20 mouse cellular contexts compared by ENCODE assay signal in the genomic region with DNA sequence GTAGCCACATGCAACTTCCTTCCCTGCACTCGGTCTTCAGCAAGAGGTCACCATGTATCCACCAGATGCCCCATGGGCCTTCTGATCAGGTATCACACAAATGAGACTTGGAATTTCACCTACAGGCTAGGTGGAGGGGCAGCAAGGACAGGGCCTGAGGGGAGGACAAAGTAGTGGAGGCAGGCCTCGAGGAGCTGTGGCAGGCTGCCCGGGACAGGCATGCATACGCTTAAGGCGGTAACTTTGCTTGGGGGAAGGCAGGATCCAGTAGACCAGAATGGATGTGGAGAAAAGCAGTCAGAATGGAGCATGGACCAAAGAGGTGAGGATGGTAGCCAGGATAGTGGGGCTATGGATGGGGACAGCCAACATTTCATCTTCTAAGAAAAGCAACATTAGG. TPM values are rescaled to one million over a fixed set of nuclear protein-coding genes. Genes with fewer than 3 reads are reported as not detected.
DNase-seq lines count a peak whose midpoint lies in the region; ATAC-seq and TF ChIP-seq lines count a peak whose summit lies in the region.
"Had no signal": no experiment of that assay in that cellular context is flagged by ENCODE, and none has a peak within 500 bp of the region (broad histone marks: within the 10 kb centered on the region; RNA-seq: fewer than 3 reads in every experiment).

No protein-coding gene starts in this region.

- no peak for DNase-seq in hindbrain, embryonic 10.5 days (ENCODE audit: low spot score)
- DNase-seq in hindbrain, embryonic 14.5 days (ENCODE audit: low spot score) = no peak
- no peak for DNase-seq in liver, embryonic 11.5 days (ENCODE audit: low spot score)
- no peak for DNase-seq in liver
- no peak for DNase-seq in thymus, postnatal 14 days
- DNase-seq in midbrain, embryonic 10.5 days (ENCODE audit: low spot score) = no peak
- DNase-seq: adrenal gland, adult 8-10 months; cerebellum, adult 9-10 months; gastrocnemius, postnatal 14 days; heart, postnatal 14 days; lung, postnatal 10 days; thymus, postnatal 36 days had no signal

- H3K4me1 ChIP-seq in hindbrain, embryonic 10.5 days (replicated peaks) = peaks cover 72% of the 10 kb centered on the region
- peaks cover 6% of the 10 kb centered on the region; the same call in 1 of the 2 replicates for H3K4me1 ChIP-seq in hindbrain, embryonic 14.5 days (replicated peaks; ENCODE audit: control insufficient read depth, insufficient read depth, low read length)
- H3K4me1 ChIP-seq in liver, embryonic 11.5 days (replicated peaks; ENCODE audit: control insufficient read depth, insufficient read depth, low read length) = peaks cover 90% of the 10 kb centered on the region
- H3K4me1 ChIP-seq in ES-Bruce4 (ENCODE audit: control insufficient read depth, insufficient read depth, low read length) = peaks cover 25% of the 10 kb centered on the region
- peaks cover 100% of the 10 kb centered on the region for H3K4me1 ChIP-seq in liver, embryonic 12.5 days
- H3K4me1 ChIP-seq in midbrain, embryonic 10.5 days = peaks cover 29% of the 10 kb centered on the region

- H3K27me3 ChIP-seq in hindbrain, embryonic 10.5 days (ENCODE audit: insufficient read depth, poor library complexity, severe bottlenecking) = no peaks in the 10 kb centered on the region
- H3K27me3 ChIP-seq in hindbrain, embryonic 14.5 days (ENCODE audit: control insufficient read depth, insufficient read depth, low read length) = no peaks in the 10 kb centered on the region
- no peaks in the 10 kb centered on the region for H3K27me3 ChIP-seq in liver, embryonic 11.5 days (replicated peaks; ENCODE audit: control insufficient read depth, insufficient read depth, low read length)
- H3K27me3 ChIP-seq in ES-Bruce4 (ENCODE audit: control insufficient read depth, insufficient read depth, low read length, poor library complexity, severe bottlenecking) = no peaks in the 10 kb centered on the region
- no peaks in the 10 kb centered on the region for H3K27me3 ChIP-seq in liver, embryonic 12.5 days (replicated peaks)
- no peaks in the 10 kb centered on the region for H3K27me3 ChIP-seq in midbrain, embryonic 10.5 days (ENCODE audit: low read depth, poor library complexity, severe bottlenecking)
- H3K27me3 ChIP-seq: embryonic facial prominence, embryonic 12.5 days; forebrain, embryonic 15.5 days; hindbrain, embryonic 15.5 days had no signal

- no peak overlapping the region for H3K4me3 ChIP-seq in hindbrain, embryonic 10.5 days
- H3K4me3 ChIP-seq in hindbrain, embryonic 14.5 days (replicated peaks; ENCODE audit: low read length) = no peak overlapping the region
- H3K4me3 ChIP-seq in liver, embryonic 11.5 days (ENCODE audit: low read depth, low read length) = no peak overlapping the region
- H3K4me3 ChIP-seq in ES-Bruce4 (ENCODE audit: low read depth, low read length) = no peak overlapping the region
- H3K4me3 ChIP-seq in liver, embryonic 12.5 days = no peak overlapping the region
- H3K4me3 ChIP-seq in midbrain, embryonic 10.5 days = no peak overlapping the region
- H3K4me3 ChIP-seq: embryonic facial prominence, embryonic 12.5 days; forebrain, embryonic 15.5 days; hindbrain, embryonic 15.5 days had no signal

- TF ChIP-seq CTCF in ES-Bruce4 (IDR thresholded peaks at IDR 0.05; ENCODE audit: low read depth, low read length) = no peak

- 77% methylated on average over 5 of the region's 5 CpGs for WGBS in hindbrain, embryonic 10.5 days
- 70% methylated on average over 5 of the region's 5 CpGs for WGBS in hindbrain, embryonic 14.5 days
- 80% methylated on average over 5 of the region's 5 CpGs for WGBS in liver, embryonic 11.5 days
- 77% methylated on average over 5 of the region's 5 CpGs for WGBS in liver, embryonic 12.5 days (ENCODE audit: insufficient replicate concordance)
- WGBS in midbrain, embryonic 10.5 days = 90% methylated on average over 5 of the region's 5 CpGs

- no peaks in the 10 kb centered on the region for H3K9me3 ChIP-seq in hindbrain, embryonic 10.5 days
- H3K9me3 ChIP-seq in hindbrain, embryonic 14.5 days (ENCODE audit: control insufficient read depth, low read length) = no peaks in the 10 kb centered on the region
- no peaks in the 10 kb centered on the region for H3K9me3 ChIP-seq in liver, embryonic 11.5 days (ENCODE audit: control insufficient read depth, low read length)
- H3K9me3 ChIP-seq in ES-Bruce4 (replicated peaks; ENCODE audit: control insufficient read depth, insufficient read depth, low read length, poor library complexity, severe bottlenecking) = no peaks in the 10 kb centered on the region
- no peaks in the 10 kb centered on the region for H3K9me3 ChIP-seq in liver, embryonic 12.5 days (replicated peaks)
- H3K9me3 ChIP-seq in midbrain, embryonic 10.5 days (replicated peaks) = no peaks in the 10 kb centered on the region
- H3K9me3 ChIP-seq: embryonic facial prominence, embryonic 12.5 days; forebrain, embryonic 15.5 days; hindbrain, embryonic 15.5 days had no signal

- no peak for ATAC-seq in hindbrain, embryonic 14.5 days (ENCODE audit: low FRiP score)
- ATAC-seq in liver, embryonic 11.5 days (replicated peaks; ENCODE audit: low FRiP score) = no peak
- no peak for ATAC-seq in liver, embryonic 12.5 days
- ATAC-seq: forebrain, embryonic 15.5 days; intestine, postnatal 0 days had no signal

- TF ChIP-seq POLR2A in ES-Bruce4 (IDR thresholded peaks at IDR 0.05; ENCODE audit: insufficient read depth, low read length) = no peak

- no peak overlapping the region for H3K4me2 ChIP-seq in hindbrain, embryonic 14.5 days (replicated peaks)
- no peak overlapping the region for H3K4me2 ChIP-seq in liver, embryonic 11.5 days
- H3K4me2 ChIP-seq in liver, embryonic 12.5 days = no peak overlapping the region
- H3K4me2 ChIP-seq: embryonic facial prominence, embryonic 12.5 days; forebrain, embryonic 15.5 days; hindbrain, embryonic 15.5 days had no signal

- H3K27ac ChIP-seq in hindbrain, embryonic 10.5 days = 0 out of 2 replicates have a peak overlapping the region, but pooled peaks have one; percentile 9
- no peak overlapping the region for H3K27ac ChIP-seq in hindbrain, embryonic 14.5 days
- H3K27ac ChIP-seq in liver, embryonic 11.5 days (ENCODE audit: low read depth, low read length) = 0 out of 2 replicates have a peak overlapping the region, but pooled peaks have one; percentile 29
- H3K27ac ChIP-seq in ES-Bruce4 (ENCODE audit: insufficient read depth, low read length) = no peak overlapping the region
- peak overlapping the region; percentile 88; the same call in 1 of the 2 replicates for H3K27ac ChIP-seq in liver, embryonic 12.5 days
- no peak overlapping the region for H3K27ac ChIP-seq in midbrain, embryonic 10.5 days (replicated peaks)
- H3K27ac ChIP-seq: embryonic facial prominence, embryonic 12.5 days; forebrain, embryonic 15.5 days; hindbrain, embryonic 15.5 days had no signal

- H3K36me3 ChIP-seq in hindbrain, embryonic 10.5 days = peaks cover 36% of the 10 kb centered on the region
- no peaks in the 10 kb centered on the region for H3K36me3 ChIP-seq in hindbrain, embryonic 14.5 days (replicated peaks; ENCODE audit: control insufficient read depth, insufficient read depth)
- H3K36me3 ChIP-seq in liver, embryonic 11.5 days (ENCODE audit: control insufficient read depth, insufficient read depth, low read length) = no peaks in the 10 kb centered on the region
- H3K36me3 ChIP-seq in ES-Bruce4 (ENCODE audit: control insufficient read depth, insufficient read depth, low read length, poor library complexity, severe bottlenecking) = no peaks in the 10 kb centered on the region
- peaks cover 21% of the 10 kb centered on the region for H3K36me3 ChIP-seq in liver, embryonic 12.5 days
- peaks cover 18% of the 10 kb centered on the region for H3K36me3 ChIP-seq in midbrain, embryonic 10.5 days
- H3K36me3 ChIP-seq: forebrain, embryonic 15.5 days; hindbrain, embryonic 15.5 days had no signal

- H3K9ac ChIP-seq in hindbrain, embryonic 14.5 days = no peak overlapping the region
- no peak overlapping the region for H3K9ac ChIP-seq in liver, embryonic 11.5 days (ENCODE audit: low read depth, low read length)
- no peak overlapping the region for H3K9ac ChIP-seq in ES-Bruce4 (ENCODE audit: low read depth, poor library complexity, severe bottlenecking)
- peak overlapping the region; percentile 12; the same call in 1 of the 2 replicates for H3K9ac ChIP-seq in liver, embryonic 12.5 days
- H3K9ac ChIP-seq: embryonic facial prominence, embryonic 12.5 days; forebrain, embryonic 15.5 days; hindbrain, embryonic 15.5 days had no signal

- peak; percentile 62; the same call in 1 of the 2 replicates for TF ChIP-seq EP300 in ES-Bruce4 (IDR thresholded peaks at IDR 0.05; ENCODE audit: insufficient read depth, low read depth, low read length)

RNA-seq across cellular contexts. Expression of a gene that starts 18.1 kb away (rescaled TPM):
- polyA plus RNA-seq in hindbrain, embryonic 10.5 days (2016; fragmentation: Nextera tagmentation; extraction: Ambion mirVana) = 34.0 and 44.0 TPM in 2 replicates
- 26.8 and 27.6 TPM in 2 replicates for polyA plus RNA-seq in hindbrain, embryonic 14.5 days (2014; fragmentation: Nextera tagmentation; extraction: Ambion mirVana)
- 17.4 and 18.6 TPM in 2 replicates for polyA plus RNA-seq in liver, embryonic 11.5 days (2014; fragmentation: Nextera tagmentation; extraction: Ambion mirVana)
- 86.0 and 94.1 TPM in 2 replicates for polyA plus RNA-seq in ES-Bruce4 (2011; ENCODE audit: insufficient read depth, insufficient read length, low read depth, missing spikeins)
- 10.0 and 12.5 TPM in 2 replicates for polyA plus RNA-seq in liver, embryonic 12.5 days (2016; fragmentation: Nextera tagmentation; extraction: Ambion mirVana)
- polyA plus RNA-seq in midbrain, embryonic 10.5 days (2016; fragmentation: Nextera tagmentation; extraction: Ambion mirVana) = 29.2 and 30.5 TPM in 2 replicates

RNA-seq across cellular contexts. Expression of a gene that starts 18.2 kb away (rescaled TPM):
- polyA plus RNA-seq in hindbrain, embryonic 10.5 days (2016; fragmentation: Nextera tagmentation; extraction: Ambion mirVana) = 51.8 and 66.0 TPM in 2 replicates
- 13.2 and 14.2 TPM in 2 replicates for polyA plus RNA-seq in hindbrain, embryonic 14.5 days (2014; fragmentation: Nextera tagmentation; extraction: Ambion mirVana)
- 34.0 and 35.3 TPM in 2 replicates for polyA plus RNA-seq in liver, embryonic 11.5 days (2014; fragmentation: Nextera tagmentation; extraction: Ambion mirVana)
- 64.4 and 75.1 TPM in 2 replicates for polyA plus RNA-seq in ES-Bruce4 (2011; ENCODE audit: insufficient read depth, insufficient read length, low read depth, missing spikeins)
- 24.3 and 24.6 TPM in 2 replicates for polyA plus RNA-seq in liver, embryonic 12.5 days (2016; fragmentation: Nextera tagmentation; extraction: Ambion mirVana)
- polyA plus RNA-seq in midbrain, embryonic 10.5 days (2016; fragmentation: Nextera tagmentation; extraction: Ambion mirVana) = 60.9 and 66.4 TPM in 2 replicates

RNA-seq across cellular contexts. Expression of a gene that starts 32.8 kb away (rescaled TPM):
- 0.10 TPM in 1 of 2 replicates, not detected in the other for polyA plus RNA-seq in hindbrain, embryonic 10.5 days (2016; fragmentation: Nextera tagmentation; extraction: Ambion mirVana)
- polyA plus RNA-seq in hindbrain, embryonic 14.5 days (2014; fragmentation: Nextera tagmentation; extraction: Ambion mirVana) = 0.12 and 0.13 TPM in 2 replicates
- polyA plus RNA-seq in liver, embryonic 11.5 days (2014; fragmentation: Nextera tagmentation; extraction: Ambion mirVana) = not detected in 2 replicates
- 4.5 and 6.4 TPM in 2 replicates for polyA plus RNA-seq in ES-Bruce4 (2011; ENCODE audit: insufficient read depth, insufficient read length, low read depth, missing spikeins)
- not detected in 2 replicates for polyA plus RNA-seq in liver, embryonic 12.5 days (2016; fragmentation: Nextera tagmentation; extraction: Ambion mirVana)
- 0.14 and 0.20 TPM in 2 replicates for polyA plus RNA-seq in midbrain, embryonic 10.5 days (2016; fragmentation: Nextera tagmentation; extraction: Ambion mirVana)
- polyA plus RNA-seq: embryonic facial prominence, embryonic 12.5 days; forebrain, embryonic 15.5 days; intestine, postnatal 0 days; limb, embryonic 14.5 days had no signal

RNA-seq across cellular contexts. Expression of a gene that starts 39.1 kb away (rescaled TPM):
- polyA plus RNA-seq in hindbrain, embryonic 10.5 days (2016; fragmentation: Nextera tagmentation; extraction: Ambion mirVana) = not detected in 2 replicates
- polyA plus RNA-seq in hindbrain, embryonic 14.5 days (2014; fragmentation: Nextera tagmentation; extraction: Ambion mirVana) = not detected in 2 replicates
- not detected in 2 replicates for polyA plus RNA-seq in liver, embryonic 11.5 days (2014; fragmentation: Nextera tagmentation; extraction: Ambion mirVana)
- not detected in 2 replicates for polyA plus RNA-seq in ES-Bruce4 (2011; ENCODE audit: insufficient read depth, insufficient read length, low read depth, missing spikeins)
- polyA plus RNA-seq in liver, embryonic 12.5 days (2016; fragmentation: Nextera tagmentation; extraction: Ambion mirVana) = not detected in 2 replicates
- polyA plus RNA-seq in midbrain, embryonic 10.5 days (2016; fragmentation: Nextera tagmentation; extraction: Ambion mirVana) = not detected in 2 replicates
- polyA plus RNA-seq: cortical plate, adult 2 months; embryonic facial prominence, embryonic 12.5 days; forebrain, embryonic 15.5 days; hindbrain, embryonic 15.5 days had no signal

RNA-seq across cellular contexts. Expression of a gene that starts 51.3 kb away (rescaled TPM):
- not detected in 2 replicates for polyA plus RNA-seq in hindbrain, embryonic 10.5 days (2016; fragmentation: Nextera tagmentation; extraction: Ambion mirVana)
- polyA plus RNA-seq in hindbrain, embryonic 14.5 days (2014; fragmentation: Nextera tagmentation; extraction: Ambion mirVana) = 0.33 and 0.51 TPM in 2 replicates
- polyA plus RNA-seq in liver, embryonic 11.5 days (2014; fragmentation: Nextera tagmentation; extraction: Ambion mirVana) = not detected in 2 replicates
- 1.4 and 1.8 TPM in 2 replicates for polyA plus RNA-seq in ES-Bruce4 (2011; ENCODE audit: insufficient read depth, insufficient read length, low read depth, missing spikeins)
- not detected in 2 replicates for polyA plus RNA-seq in liver, embryonic 12.5 days (2016; fragmentation: Nextera tagmentation; extraction: Ambion mirVana)
- polyA plus RNA-seq in midbrain, embryonic 10.5 days (2016; fragmentation: Nextera tagmentation; extraction: Ambion mirVana) = not detected in 2 replicates
- polyA plus RNA-seq: forebrain, embryonic 15.5 days; intestine, postnatal 0 days had no signal

Comparison
In these comparisons a context has a peak if more than half of its experiments do, and no peak if none do; other contexts are left out.
1. H3K27ac ChIP-seq: peak in hindbrain, embryonic 10.5 days (single experiment), liver, embryonic 11.5 days (single experiment) and liver, embryonic 12.5 days (single experiment); none in hindbrain, embryonic 14.5 days (single experiment), ES-Bruce4 (single experiment) and midbrain, embryonic 10.5 days (single experiment).